Comparison of ENCODE assay signal across 17 mouse cellular contexts in the genomic region with DNA sequence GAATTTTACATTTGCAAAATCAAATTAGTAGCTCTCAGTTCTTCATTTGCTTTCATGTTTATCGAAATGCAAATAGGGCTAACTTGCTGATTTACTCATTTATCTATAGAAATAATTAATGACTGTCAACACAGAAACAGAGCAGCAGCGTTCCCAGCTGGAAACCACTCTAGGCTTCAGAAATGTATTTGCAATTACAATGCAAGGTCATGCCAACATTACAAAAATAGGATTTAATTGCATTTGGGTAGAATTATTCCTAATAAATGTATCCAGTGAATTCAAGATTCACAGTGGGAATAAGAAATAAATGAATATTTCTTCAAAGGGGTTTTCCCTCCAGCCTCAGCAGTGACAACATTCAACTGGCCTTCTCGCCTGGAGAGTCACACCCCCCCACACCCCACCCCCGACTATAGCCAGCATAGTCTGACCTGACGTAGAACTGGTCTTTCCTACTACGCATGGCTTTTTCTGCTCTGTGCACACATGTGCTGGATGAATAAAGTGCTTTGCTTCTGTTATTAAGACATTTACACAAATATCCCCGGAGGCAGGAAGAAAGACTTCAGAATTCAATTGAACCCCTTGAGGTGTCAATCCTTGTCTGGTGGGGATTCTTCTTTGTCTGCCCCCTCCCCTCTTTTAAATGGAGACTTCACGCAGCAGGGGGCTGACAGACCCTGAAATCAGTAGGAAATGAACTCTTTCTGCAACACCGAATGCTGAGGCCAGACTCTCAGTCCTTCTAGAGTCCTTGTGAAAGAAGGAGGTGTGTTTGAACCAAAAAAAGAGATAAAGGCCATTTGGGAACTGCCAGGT.
DNase-seq lines count a peak whose midpoint lies in the region; ATAC-seq lines count a peak whose summit lies in the region.
"Had no signal": no experiment of that assay in that cellular context is flagged by ENCODE, and none has a peak within 500 bp of the region (broad histone marks: within the 10 kb centered on the region; RNA-seq: fewer than 3 reads in every experiment).

No protein-coding gene starts in this region.

- H3K9ac ChIP-seq in neural tube, embryonic 15.5 days (replicated peaks): no peak overlapping the region
- no peak overlapping the region for H3K9ac ChIP-seq in hindbrain, embryonic 13.5 days
- no peak overlapping the region for H3K9ac ChIP-seq in midbrain, embryonic 15.5 days
- H3K9ac ChIP-seq: liver, embryonic 14.5 days had no signal

- H3K27ac ChIP-seq in neural tube, embryonic 15.5 days (replicated peaks): no peak overlapping the region
- H3K27ac ChIP-seq in hindbrain, embryonic 13.5 days: no peak overlapping the region
- H3K27ac ChIP-seq in midbrain, embryonic 15.5 days: no peak overlapping the region
- H3K27ac ChIP-seq: gastrocnemius, adult 2 months; layer of hippocampus, adult 2 months; liver, embryonic 14.5 days had no signal

- no peaks in the 10 kb centered on the region for H3K27me3 ChIP-seq in neural tube, embryonic 15.5 days (replicated peaks)
- H3K27me3 ChIP-seq in hindbrain, embryonic 13.5 days: 0 out of 2 replicates have a peak, but pooled peaks cover 12% of the 10 kb centered on the region
- peaks cover 13% of the 10 kb centered on the region; the same call in 1 of the 2 replicates for H3K27me3 ChIP-seq in midbrain, embryonic 15.5 days (replicated peaks)

- H3K4me1 ChIP-seq in neural tube, embryonic 15.5 days: no peaks in the 10 kb centered on the region
- H3K4me1 ChIP-seq in hindbrain, embryonic 13.5 days (replicated peaks): peaks cover 6% of the 10 kb centered on the region
- H3K4me1 ChIP-seq in midbrain, embryonic 15.5 days: 0 out of 2 replicates have a peak, but pooled peaks cover 6% of the 10 kb centered on the region

- ATAC-seq in neural tube, embryonic 15.5 days (ENCODE audit: low FRiP score): no peak
- peak; percentile 83 for ATAC-seq in hindbrain, embryonic 13.5 days (ENCODE audit: low FRiP score)
- peak; percentile 90 for ATAC-seq in midbrain, embryonic 15.5 days (replicated peaks)

- WGBS in neural tube, embryonic 15.5 days: 19% methylated on average over 9 of the region's 9 CpGs
- WGBS in hindbrain, embryonic 13.5 days: 16% methylated on average over 9 of the region's 9 CpGs
- WGBS in midbrain, embryonic 15.5 days: 14% methylated on average over 9 of the region's 9 CpGs

- H3K36me3 ChIP-seq in neural tube, embryonic 15.5 days: no peaks in the 10 kb centered on the region
- H3K36me3 ChIP-seq in hindbrain, embryonic 13.5 days: no peaks in the 10 kb centered on the region
- H3K36me3 ChIP-seq in midbrain, embryonic 15.5 days (replicated peaks): no peaks in the 10 kb centered on the region

- H3K9me3 ChIP-seq in neural tube, embryonic 15.5 days (replicated peaks): no peaks in the 10 kb centered on the region
- no peaks in the 10 kb centered on the region for H3K9me3 ChIP-seq in hindbrain, embryonic 13.5 days
- no peaks in the 10 kb centered on the region for H3K9me3 ChIP-seq in midbrain, embryonic 15.5 days

- H3K4me2 ChIP-seq in neural tube, embryonic 15.5 days: no peak overlapping the region
- H3K4me2 ChIP-seq in hindbrain, embryonic 13.5 days: no peak overlapping the region
- H3K4me2 ChIP-seq in midbrain, embryonic 15.5 days: no peak overlapping the region; the same call in 1 of the 2 replicates
- H3K4me2 ChIP-seq: heart, embryonic 11.5 days had no signal

- peak; percentile 20 for DNase-seq in neural tube, embryonic 10.5 days (ENCODE audit: extremely low spot score, low spot score)
- DNase-seq in gastrocnemius, adult 8-10 months (ENCODE audit: low spot score in 2 of 2): no peak
- DNase-seq in lung, postnatal 14 days: no peak
- no peak for DNase-seq in adrenal gland, postnatal 14 days
- DNase-seq in cerebellum, adult 9-10 months: no peak
- DNase-seq: cerebellum, postnatal 25 days; gastrocnemius, adult 2 months; heart, postnatal 4 days; kidney, adult 8-10 months; lung, postnatal 4 days had no signal

- no peak overlapping the region for H3K4me3 ChIP-seq in neural tube, embryonic 15.5 days (replicated peaks)
- H3K4me3 ChIP-seq in hindbrain, embryonic 13.5 days: no peak overlapping the region
- no peak overlapping the region for H3K4me3 ChIP-seq in midbrain, embryonic 15.5 days
- H3K4me3 ChIP-seq: gastrocnemius, adult 2 months; layer of hippocampus, adult 2 months; myocyte had no signal
